Mouse (Mus musculus) lung, postnatal 10 days (tissue): Measurements from ENCODE around the gene Ly6g6f.

ENCODE experiments used
- DNase-seq: peaks from one replicate; pipeline ENCODE4 v3.0.0; 2021

The Ly6g6f gene

GRCm38 (mm10) chr17:35077285-35077684, 8.1 kb downstream of the Ly6g6f start:
- no peak for DNase-seq

GRCm38 (mm10) chr17:35076507-35077176, 8.8 kb downstream of the Ly6g6f start, which contains the start of gene Ly6g6e:
Gene Ly6g6e, plus strand, starts transcription at chr17:35076902.
- DNase-seq, result no peak

- no peak for DNase-seq
Measured at GRCm38 (mm10) chr17:35074097-35074496, 11.3 kb downstream of the Ly6g6f start.

GRCm38 (mm10) chr17:35071454-35071853, 14.0 kb downstream of the Ly6g6f start:
- DNase-seq, result no peak

- DNase-seq, result peak; percentile 55
Measured at GRCm38 (mm10) chr17:35070556-35071229, 14.7 kb downstream of the Ly6g6f start.

GRCm38 (mm10) chr17:35068213-35068914, 17.0 kb downstream of the Ly6g6f start:
- no peak for DNase-seq

GRCm38 (mm10) chr17:35066084-35066483, 19.3 kb downstream of the Ly6g6f start, which contains the start of gene Mpig6b:
Gene Mpig6b, minus strand, starts transcription at chr17:35066184.
- no peak for DNase-seq

- DNase-seq, result peak; percentile 88
Measured at GRCm38 (mm10) chr17:35064951-35065947, 20.2 kb downstream of the Ly6g6f start, which contains the start of gene Ly6g6c. Gene Ly6g6c, plus strand, starts transcription at chr17:35065388.

- DNase-seq, result no peak
Measured at GRCm38 (mm10) chr17:35064378-35064877, 21.0 kb downstream of the Ly6g6f start.

- DNase-seq, result no peak
Measured at GRCm38 (mm10) chr17:35063466-35063865, 21.9 kb downstream of the Ly6g6f start.

GRCm38 (mm10) chr17:35061299-35061698, 24.1 kb downstream of the Ly6g6f start:
- DNase-seq, result no peak

- peak; percentile 70 for DNase-seq
Measured at GRCm38 (mm10) chr17:35060737-35061297, 24.6 kb downstream of the Ly6g6f start.

- no peak for DNase-seq
Measured at GRCm38 (mm10) chr17:35060071-35060470, 25.3 kb downstream of the Ly6g6f start.

GRCm38 (mm10) chr17:35058911-35059892, 26.2 kb downstream of the Ly6g6f start, which contains the start of gene Ddah2:
Gene Ddah2, plus strand, starts transcription at chr17:35059035.
- DNase-seq, result peak; percentile 97

GRCm38 (mm10) chr17:35058316-35058715, 27.1 kb downstream of the Ly6g6f start:
- no peak for DNase-seq

GRCm38 (mm10) chr17:35057090-35057489, 28.3 kb downstream of the Ly6g6f start:
- no peak for DNase-seq

GRCm38 (mm10) chr17:35055691-35056495, 29.5 kb downstream of the Ly6g6f start:
- DNase-seq, result peak; percentile 43

- no peak for DNase-seq
Measured at GRCm38 (mm10) chr17:35052271-35052798, 33.1 kb downstream of the Ly6g6f start.
